Mouse (Mus musculus) CH12.LX (cell line): ENCODE data around the gene Ccdc169. TPM values are rescaled to one million over a fixed set of nuclear protein-coding genes. Genes with fewer than 3 reads are reported as not detected.
A peak's percentile ranks its signal among the peaks of the same experiment; 100 is the strongest.

Experiments
- DNase-seq: peaks from one replicate; pipeline ENCODE4 v3.0.0-alpha.2; 2013; ENCODE audit errors: extremely low read depth
- H3K27ac ChIP-seq: 2 replicates; pipeline ENCODE4 v1.5.1; 2012; ENCODE audit warnings: low read depth, mild to moderate bottlenecking, control low read depth, moderate library complexity; ENCODE audit not compliant: insufficient read depth
- H3K27me3 ChIP-seq: replicated peaks from 2 replicates; pipeline ENCODE3; 2012; ENCODE audit warnings: inconsistent platforms
- H3K36me3 ChIP-seq, 2 experiments: replicated peaks in 1 of 2; 2 replicates each; pipeline versions ENCODE3 to v1.6.1; 2012; ENCODE audit warnings: inconsistent platforms in 1 of 2, low read length in 1 of 2, mild to moderate bottlenecking in 1 of 2, mixed read lengths in 1 of 2, moderate library complexity in 1 of 2; ENCODE audit not compliant: control insufficient read depth in 1 of 2, insufficient read depth in 1 of 2
- H3K4me1 ChIP-seq, 2 experiments: 2 replicates each; pipeline ENCODE4 v1.6.1; 2012; ENCODE audit warnings: inconsistent platforms in 1 of 2, moderate library complexity in 1 of 2; ENCODE audit not compliant: insufficient read depth in 2 of 2, control insufficient read depth in 1 of 2
- H3K4me2 ChIP-seq: 2 replicates; pipeline ENCODE4 v1.6.1; 2012; ENCODE audit warnings: low read depth, mild to moderate bottlenecking, control low read depth; ENCODE audit not compliant: poor library complexity, insufficient read depth, severe bottlenecking
- H3K4me3 ChIP-seq, 3 experiments: fragments of 150-350 bp in 1 of 3; sonication (generic) in 1 of 3; replicated peaks in 1 of 3; 2 replicates each; pipeline versions ENCODE3 to v1.5.1; 2011 to 2012; ENCODE audit warnings: low read depth in 2 of 3, low read length in 2 of 3, mild to moderate bottlenecking in 2 of 3, moderate library complexity in 2 of 3, control low read depth in 1 of 3, improper control_type of control experiment in 1 of 3, inconsistent platforms in 1 of 3, mixed read lengths in 1 of 3; ENCODE audit not compliant: poor library complexity in 1 of 3
- H3K79me2 ChIP-seq: replicated peaks from 2 replicates; pipeline ENCODE4 v1.6.1; 2012; ENCODE audit warnings: mild to moderate bottlenecking, moderate library complexity; ENCODE audit not compliant: control insufficient read depth, poor library complexity, insufficient read depth, severe bottlenecking; ENCODE audit errors: extremely low read depth
- H3K9ac ChIP-seq: 2 replicates; pipeline ENCODE4 v1.6.1; 2012; ENCODE audit warnings: low read depth, mild to moderate bottlenecking, control low read depth, moderate library complexity; ENCODE audit not compliant: insufficient read depth
- H3K9me3 ChIP-seq: replicated peaks from 2 replicates; pipeline ENCODE3; 2012; ENCODE audit warnings: low read length, inconsistent platforms, mixed read lengths
- CTCF ChIP-seq, 2 experiments: IDR thresholded peaks in 1 of 2; conservative IDR thresholded peaks in 1 of 2; 2 replicates each; pipeline ENCODE4 v1.5.1; 2011 to 2012; ENCODE audit warnings: low read depth in 2 of 2, low read length in 2 of 2, improper control_type of control experiment in 1 of 2, inconsistent platforms in 1 of 2, mild to moderate bottlenecking in 1 of 2, moderate library complexity in 1 of 2
- E2F4 ChIP-seq: IDR thresholded peaks from 2 replicates; pipeline ENCODE4 v1.6.1; 2011; ENCODE audit warnings: low read depth, low read length, improper control_type of control experiment; ENCODE audit not compliant: insufficient replicate concordance
- ETS1 ChIP-seq: conservative IDR thresholded peaks from 2 replicates; pipeline ENCODE4 v1.6.1; 2012; ENCODE audit warnings: low read depth, mild to moderate bottlenecking, inconsistent platforms, low read length, improper control_type of control experiment, moderate library complexity
- HCFC1 ChIP-seq: IDR thresholded peaks from 2 replicates; pipeline ENCODE4 v1.6.1; 2012; ENCODE audit warnings: low read depth, mild to moderate bottlenecking, inconsistent platforms, low read length, improper control_type of control experiment
- MAX ChIP-seq: IDR thresholded peaks from 2 replicates; pipeline ENCODE4 v1.6.1; 2011; ENCODE audit warnings: low read length, improper control_type of control experiment
- MYC ChIP-seq: IDR thresholded peaks from 2 replicates; pipeline ENCODE4 v1.6.1; 2011; ENCODE audit warnings: low read depth, mild to moderate bottlenecking, improper control_type of control experiment, low read length
- NELFE ChIP-seq: IDR thresholded peaks from 2 replicates; pipeline ENCODE4 v1.6.1; 2011; ENCODE audit warnings: low read depth, low read length, improper control_type of control experiment
- NRF1 ChIP-seq: IDR thresholded peaks from 2 replicates; pipeline ENCODE4 v1.6.1; 2014; ENCODE audit warnings: low read depth, mild to moderate bottlenecking, inconsistent platforms, low read length, improper control_type of control experiment, moderate library complexity
- PAX5 ChIP-seq: IDR thresholded peaks from 2 replicates; pipeline ENCODE4 v1.6.1; 2012; ENCODE audit warnings: low read length, inconsistent platforms, mixed read lengths
- POLR2AphosphoS2 ChIP-seq: IDR thresholded peaks from 2 replicates; pipeline ENCODE4 v1.6.1; 2011; ENCODE audit warnings: low read depth, low read length, improper control_type of control experiment
- RAD21 ChIP-seq: IDR thresholded peaks from 2 replicates; pipeline ENCODE4 v1.6.1; 2011; ENCODE audit warnings: low read depth, mild to moderate bottlenecking, low read length, improper control_type of control experiment, moderate library complexity
- SMC3 ChIP-seq: IDR thresholded peaks from 2 replicates; pipeline ENCODE4 v1.6.1; 2011; ENCODE audit warnings: low read depth, low read length, improper control_type of control experiment
- TCF12 ChIP-seq: IDR thresholded peaks from 2 replicates; pipeline ENCODE4 v1.6.1; 2014; ENCODE audit warnings: low read depth, mild to moderate bottlenecking, inconsistent platforms, low read length, improper control_type of control experiment
- UBTF ChIP-seq: IDR thresholded peaks from 2 replicates; pipeline ENCODE4 v1.6.1; 2012; ENCODE audit warnings: low read depth, mild to moderate bottlenecking, inconsistent platforms, low read length, improper control_type of control experiment, moderate library complexity
- ZC3H11A ChIP-seq: IDR thresholded peaks from 2 replicates; pipeline ENCODE4 v1.6.1; 2012; ENCODE audit warnings: low read depth, mild to moderate bottlenecking, inconsistent platforms, low read length, improper control_type of control experiment
- ZKSCAN1 ChIP-seq: IDR thresholded peaks from 2 replicates; pipeline ENCODE4 v1.6.1; 2012; ENCODE audit warnings: low read depth, inconsistent platforms, low read length, improper control_type of control experiment, borderline replicate concordance
- dilution Hi-C: fragments of 300-500 bp; cut with MboI; formaldehyde crosslinking; loops from 2 replicates; pipeline ENCODE4 v1.14.3; 2020; ENCODE audit warnings: low sequenced_read_pairs; ENCODE audit not compliant: extremely low pct_unique_long_range_greater_than_20kb, extremely low pct_ligation_motif_present
- in situ Hi-C: fragments of 300-500 bp; cut with MboI; formaldehyde crosslinking; loops from 3 replicates; pipeline ENCODE4 v1.14.3; 2019; ENCODE audit warnings: low sequenced_read_pairs, low pct_ligation_motif_present, low pct_unique_long_range_greater_than_20kb, mixed read lengths
- polyA plus RNA-seq: library from polyadenylated mRNA; unstranded; fragments of >175 nt; gene quantifications from 2 replicates; pipeline ENCODE4 v1.2.1, GENCODE M21; 2012; ENCODE audit warnings: low read depth; ENCODE audit not compliant: insufficient read length
- total RNA-seq, 2 experiments: library from RNA; depleted of rRNA; stranded (reverse); fragments of 300-350 nt in 1 of 2; fragments of >200 nt in 1 of 2; gene quantifications; 2 replicates each; pipeline ENCODE4 v1.2.3; 2012 to 2014

Gene Ccdc169
- total and polyA plus RNA-seq, 3 experiments = 0.08 to 0.10 TPM; not detected in 1

- Histone ChIP-seq H3K36me3 (no peaks in the 10 kb centered on the region), H3K79me2 (no peaks in the 10 kb centered on the region), H3K4me1 (no peaks in the 10 kb centered on the region), H3K9ac (no peak overlapping the region), H3K4me2 (no peak overlapping the region), H3K9me3 (no peaks in the 10 kb centered on the region), H3K27ac (no peak overlapping the region), H3K27me3 (no peaks in the 10 kb centered on the region), H3K4me3 (no peak overlapping the region)
- TF ChIP-seq UBTF = no peak
- TF ChIP-seq HCFC1 = peak; percentile 36
- TF ChIP-seq SMC3 = no peak
- no peak for TF ChIP-seq NELFE
- TF ChIP-seq CTCF (conservative IDR thresholded peaks at IDR 0.05 in 1 of 2, IDR thresholded peaks at IDR 0.05 in 1 of 2; ENCODE audit: low read depth in 2 of 2, low read length in 2 of 2) = no peak
- TF ChIP-seq TCF12 = no peak
- TF ChIP-seq ZC3H11A = no peak
- dilution Hi-C loops = no loop called here
- in situ Hi-C loops = no loop called here
- DNase-seq = no peak
These were observed 41.0 kb upstream of the Ccdc169 start for GRCm38 (mm10) chr3:55095968-55096654.

- no peaks in the 10 kb centered on the region for H3K9me3 ChIP-seq
- H3K27ac ChIP-seq = no peak overlapping the region
- no peaks in the 10 kb centered on the region for H3K79me2 ChIP-seq
- dilution Hi-C loops = no loop called here
- H3K9ac ChIP-seq = no peak overlapping the region
- H3K4me3 ChIP-seq = no peak overlapping the region
- no peak for TF ChIP-seq ETS1
- TF ChIP-seq SMC3 = no peak
- TF ChIP-seq ZKSCAN1 = no peak
- no peak for TF ChIP-seq POLR2AphosphoS2
- TF ChIP-seq, all 38 proteins: peak for 0
- no peaks in the 10 kb centered on the region for H3K4me1 ChIP-seq
- no peaks in the 10 kb centered on the region for H3K36me3 ChIP-seq
- no peak for DNase-seq
- in situ Hi-C loops = no loop called here
- H3K4me2 ChIP-seq = no peak overlapping the region
- H3K27me3 ChIP-seq = no peaks in the 10 kb centered on the region
These were observed 40.5 kb upstream of the Ccdc169 start for GRCm38 (mm10) chr3:55096655-55097005.

GRCm38 (mm10) chr3:55097186-55097585 lies 40.0 kb upstream of the Ccdc169 start:
- Histone ChIP-seq H3K79me2 (no peaks in the 10 kb centered on the region), H3K4me2 (no peak overlapping the region), H3K4me1 (no peaks in the 10 kb centered on the region), H3K9me3 (no peaks in the 10 kb centered on the region), H3K9ac (no peak overlapping the region), H3K27ac (no peak overlapping the region), H3K4me3 (no peak overlapping the region), H3K27me3 (no peaks in the 10 kb centered on the region), H3K36me3 (no peaks in the 10 kb centered on the region)
- in situ Hi-C loops (no loop called here), dilution Hi-C loops (no loop called here)
- no peak for TF ChIP-seq MYC
- TF ChIP-seq TCF12 = no peak
- TF ChIP-seq NELFE = no peak
- TF ChIP-seq PAX5 = no peak
- no peak for TF ChIP-seq NRF1
- TF ChIP-seq E2F4 = no peak
- TF ChIP-seq MAX = no peak
- TF ChIP-seq ZC3H11A = no peak
- TF ChIP-seq RAD21 = no peak
- no peak for TF ChIP-seq ZKSCAN1
- DNase-seq = no peak
